Comparison of ENCODE assay signal across 12 mouse cellular contexts in the genomic region with DNA sequence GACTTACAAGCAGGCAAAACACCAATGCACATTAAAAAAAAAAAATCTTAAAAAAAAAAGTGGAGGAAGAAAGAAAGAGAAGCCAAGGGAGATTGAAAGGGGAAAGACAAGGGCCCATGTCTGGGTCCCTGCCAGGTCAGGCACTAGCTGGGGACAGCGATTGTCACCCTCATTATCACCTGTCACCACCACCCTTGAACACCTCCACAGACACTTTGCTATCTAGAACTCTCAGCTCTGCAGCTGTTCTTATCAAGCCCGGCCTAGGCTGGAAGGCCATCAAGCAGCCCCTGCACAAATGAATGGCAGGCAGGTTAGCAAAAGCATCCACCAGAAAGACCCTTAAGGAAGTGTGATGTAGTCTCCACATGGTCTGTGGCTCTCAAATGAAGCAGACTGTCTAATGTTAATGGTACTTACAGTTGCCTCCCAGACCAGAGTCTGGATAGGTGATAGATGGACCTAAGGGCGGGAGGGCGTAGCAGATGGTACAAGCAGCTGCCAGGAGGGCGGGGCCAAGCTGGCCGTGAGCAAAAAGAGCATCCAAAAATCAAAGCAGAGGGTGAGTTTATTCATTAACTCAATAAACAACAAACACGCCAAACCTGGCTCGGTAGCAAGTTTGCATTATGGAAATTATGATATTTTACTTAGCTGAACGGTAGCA.
DNase-seq lines count a peak whose midpoint lies in the region; ATAC-seq and TF ChIP-seq lines count a peak whose summit lies in the region.
"Had no signal": no experiment of that assay in that cellular context is flagged by ENCODE, and none has a peak within 500 bp of the region (broad histone marks: within the 10 kb centered on the region; RNA-seq: fewer than 3 reads in every experiment).

No protein-coding gene starts in this region.

- H3K27ac ChIP-seq in midbrain, embryonic 11.5 days (ENCODE audit: low read depth, low read length) = no peak overlapping the region
- no peak overlapping the region for H3K27ac ChIP-seq in midbrain, embryonic 15.5 days
- H3K27ac ChIP-seq in forebrain, postnatal 0 days (ENCODE audit: low read depth, low read length) = no peak overlapping the region
- H3K27ac ChIP-seq: neural tube, embryonic 12.5 days had no signal

- H3K4me3 ChIP-seq in midbrain, embryonic 11.5 days (ENCODE audit: low read depth, low read length) = no peak overlapping the region
- H3K4me3 ChIP-seq in midbrain, embryonic 15.5 days = no peak overlapping the region
- no peak overlapping the region for H3K4me3 ChIP-seq in forebrain, postnatal 0 days (ENCODE audit: low read depth, low read length)
- H3K4me3 ChIP-seq: erythroblast, embryonic 14.5 days; neural tube, embryonic 12.5 days had no signal

- no peaks in the 10 kb centered on the region for H3K9me3 ChIP-seq in midbrain, embryonic 11.5 days (ENCODE audit: control insufficient read depth, low read length)
- no peaks in the 10 kb centered on the region for H3K9me3 ChIP-seq in midbrain, embryonic 15.5 days
- H3K9me3 ChIP-seq in forebrain, postnatal 0 days (ENCODE audit: low read length) = no peaks in the 10 kb centered on the region
- H3K9me3 ChIP-seq: neural tube, embryonic 12.5 days had no signal

- no peak overlapping the region for H3K4me2 ChIP-seq in midbrain, embryonic 11.5 days
- H3K4me2 ChIP-seq in midbrain, embryonic 15.5 days = no peak overlapping the region
- no peak overlapping the region for H3K4me2 ChIP-seq in forebrain, postnatal 0 days (ENCODE audit: low read depth)
- H3K4me2 ChIP-seq: neural tube, embryonic 12.5 days had no signal

- no peak for ATAC-seq in midbrain, embryonic 11.5 days (ENCODE audit: low FRiP score)
- no peak for ATAC-seq in midbrain, embryonic 15.5 days (replicated peaks)
- no peak for ATAC-seq in forebrain, postnatal 0 days

- TF ChIP-seq CTCF in forebrain, postnatal 0 days (IDR thresholded peaks at IDR 0.05; ENCODE audit: low read depth) = no peak

- DNase-seq in cerebellum, postnatal 14 days = peak; percentile 28 to 40
- no peak for DNase-seq in cerebellum, adult 11-12 months
- DNase-seq in midbrain, embryonic 11.5 days (ENCODE audit: low spot score, missing footprints) = peak; percentile 10
- peak; percentile 56 to 60 for DNase-seq in heart, postnatal 14 days
- DNase-seq in T-cell, adult 2 months (ENCODE audit: low spot score) = no peak
- no peak for DNase-seq in adrenal gland, adult (ENCODE audit: inconsistent age in 2 of 2, low spot score in 1 of 2)
- no peak for DNase-seq in forebrain, postnatal 0 days
- DNase-seq: lung, adult 2 months; spleen, adult 18-20 months had no signal

- no peaks in the 10 kb centered on the region for H3K36me3 ChIP-seq in midbrain, embryonic 11.5 days (ENCODE audit: control insufficient read depth, insufficient read depth, low read length)
- no peaks in the 10 kb centered on the region for H3K36me3 ChIP-seq in midbrain, embryonic 15.5 days (replicated peaks)
- no peaks in the 10 kb centered on the region for H3K36me3 ChIP-seq in forebrain, postnatal 0 days (ENCODE audit: insufficient read depth)
- H3K36me3 ChIP-seq: neural tube, embryonic 12.5 days had no signal

- intact Hi-C loops in heart, postnatal 14 days (cut with DNase I) = loop anchor here (5.0 to 10.0 kb wide), 3 partner anchors 322 to 492 kb away; no protein-coding TSS in a partner anchor

- WGBS in midbrain, embryonic 11.5 days = 86% methylated on average over 9 of the region's 9 CpGs
- 83% methylated on average over 9 of the region's 9 CpGs for WGBS in midbrain, embryonic 15.5 days
- 70% methylated on average over 9 of the region's 9 CpGs for WGBS in forebrain, postnatal 0 days

- H3K27me3 ChIP-seq in midbrain, embryonic 11.5 days (ENCODE audit: control insufficient read depth, insufficient read depth, low read length) = no peaks in the 10 kb centered on the region; the same call in 1 of the 2 replicates
- no peaks in the 10 kb centered on the region for H3K27me3 ChIP-seq in midbrain, embryonic 15.5 days (replicated peaks)
- no peaks in the 10 kb centered on the region for H3K27me3 ChIP-seq in forebrain, postnatal 0 days (ENCODE audit: insufficient read depth, low read length)
- H3K27me3 ChIP-seq: neural tube, embryonic 12.5 days had no signal

- H3K4me1 ChIP-seq in midbrain, embryonic 11.5 days (ENCODE audit: control insufficient read depth, insufficient read depth, low read length) = peaks cover 2% of the 10 kb centered on the region; the same call in 1 of the 2 replicates
- no peaks in the 10 kb centered on the region for H3K4me1 ChIP-seq in midbrain, embryonic 15.5 days
- no peaks in the 10 kb centered on the region for H3K4me1 ChIP-seq in forebrain, postnatal 0 days (ENCODE audit: insufficient read depth)
- H3K4me1 ChIP-seq: neural tube, embryonic 12.5 days had no signal

- no peak overlapping the region for H3K9ac ChIP-seq in midbrain, embryonic 11.5 days (ENCODE audit: low read length)
- no peak overlapping the region for H3K9ac ChIP-seq in midbrain, embryonic 15.5 days
- no peak overlapping the region for H3K9ac ChIP-seq in forebrain, postnatal 0 days
- H3K9ac ChIP-seq: neural tube, embryonic 12.5 days had no signal

Comparison
In these comparisons a context has a peak if more than half of its experiments do, and no peak if none do; other contexts are left out.
1. DNase-seq: peak in cerebellum, postnatal 14 days (2 of 2), midbrain, embryonic 11.5 days (single experiment) and heart, postnatal 14 days (2 of 2); none in cerebellum, adult 11-12 months (single experiment), T-cell, adult 2 months (single experiment), adrenal gland, adult (0 of 2) and forebrain, postnatal 0 days (single experiment).